Mouse (Mus musculus) brain, embryonic 18.5 days (tissue): Measurements from ENCODE around the gene Amigo3.

Experiments used
- DNase-seq: peaks from one replicate; pipeline ENCODE4 v3.0.0-alpha.2; 2012; ENCODE audit warnings: low read depth, low spot score

Gene Amigo3

DNA sequence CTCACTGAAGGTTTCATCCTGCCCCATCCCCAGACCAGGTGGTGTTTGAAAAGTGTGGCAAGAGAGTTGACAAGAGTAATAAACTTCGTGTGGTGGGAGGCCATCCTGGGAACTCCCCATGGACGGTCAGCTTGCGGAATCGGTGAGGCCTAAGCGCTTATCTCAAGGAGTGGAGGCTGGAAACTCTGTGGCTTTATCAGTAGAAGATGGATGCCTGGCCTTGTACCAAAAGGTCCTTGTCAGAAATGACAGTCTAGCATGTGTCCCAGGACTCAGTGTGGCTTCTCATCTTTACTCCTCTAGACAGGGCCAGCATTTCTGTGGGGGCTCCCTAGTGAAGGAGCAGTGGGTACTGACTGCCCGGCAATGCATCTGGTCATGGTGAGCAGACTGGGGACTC is 30.6 kb downstream of the Amigo3 start:
- DNase-seq: no peak

DNA sequence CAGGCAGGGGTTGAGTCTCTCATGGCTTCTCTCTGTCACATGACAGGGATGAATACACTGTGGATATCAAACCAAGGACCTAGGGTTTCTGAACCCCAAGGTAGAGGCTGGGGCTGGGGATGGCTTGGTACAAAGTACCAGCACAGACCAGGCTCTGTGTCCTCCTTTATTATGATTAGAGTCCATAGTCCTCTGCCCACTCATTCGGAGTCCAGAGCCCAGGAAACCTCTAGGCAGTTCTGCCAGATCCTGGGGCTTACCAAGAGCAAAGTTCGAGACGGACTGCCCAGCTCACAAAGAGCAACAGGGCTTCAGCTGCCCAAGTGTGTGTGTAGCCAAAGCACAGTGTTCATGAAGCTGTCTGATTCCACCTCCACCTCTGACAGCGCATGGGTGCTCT is 32.3 kb downstream of the Amigo3 start:
- no peak for DNase-seq

DNA sequence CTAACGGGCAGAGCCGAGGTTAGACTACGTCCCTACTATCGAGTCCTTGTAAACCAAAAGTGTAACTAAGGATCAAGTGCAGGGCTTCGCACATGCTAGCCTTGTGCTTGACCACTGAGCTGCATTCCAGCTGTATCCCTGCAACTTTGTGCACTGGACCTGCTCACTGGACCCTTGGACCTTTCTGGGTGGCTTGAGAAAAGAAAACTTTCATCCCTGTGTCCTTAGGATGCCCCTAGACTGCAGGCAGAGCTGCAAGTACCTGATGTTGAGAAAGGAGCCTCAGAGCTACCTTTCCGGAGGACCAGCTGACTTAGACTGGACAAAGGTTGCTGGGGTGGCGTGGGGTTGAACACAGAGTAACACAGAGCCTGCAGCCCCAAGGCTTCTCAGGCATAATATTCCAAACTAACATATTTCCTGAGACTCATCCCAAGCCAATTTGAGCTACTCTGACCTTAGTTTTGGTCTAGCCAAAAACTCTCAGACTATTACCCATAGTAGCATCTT is 37.7 kb downstream of the Amigo3 start:
- DNase-seq: no peak

DNA sequence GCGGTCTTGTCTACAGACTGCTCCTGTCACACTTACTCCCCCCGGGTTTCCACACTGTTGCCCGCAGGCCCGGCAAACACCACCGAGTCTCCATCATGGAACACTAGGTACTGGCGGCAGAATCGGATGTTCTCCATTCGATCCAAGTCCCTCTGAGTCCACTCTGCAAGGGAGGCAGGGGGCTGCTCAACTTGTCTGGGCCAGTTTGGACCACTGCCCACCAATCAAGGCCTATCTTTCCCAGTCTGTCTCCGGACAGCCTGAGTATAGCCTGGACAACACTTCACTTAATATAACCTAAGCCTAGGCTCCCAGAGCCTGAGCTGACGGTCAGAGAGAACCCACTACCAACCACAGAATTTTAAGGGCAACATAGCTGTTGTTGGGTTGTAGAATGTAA is 40.6 kb downstream of the Amigo3 start:
- DNase-seq: no peak

DNA sequence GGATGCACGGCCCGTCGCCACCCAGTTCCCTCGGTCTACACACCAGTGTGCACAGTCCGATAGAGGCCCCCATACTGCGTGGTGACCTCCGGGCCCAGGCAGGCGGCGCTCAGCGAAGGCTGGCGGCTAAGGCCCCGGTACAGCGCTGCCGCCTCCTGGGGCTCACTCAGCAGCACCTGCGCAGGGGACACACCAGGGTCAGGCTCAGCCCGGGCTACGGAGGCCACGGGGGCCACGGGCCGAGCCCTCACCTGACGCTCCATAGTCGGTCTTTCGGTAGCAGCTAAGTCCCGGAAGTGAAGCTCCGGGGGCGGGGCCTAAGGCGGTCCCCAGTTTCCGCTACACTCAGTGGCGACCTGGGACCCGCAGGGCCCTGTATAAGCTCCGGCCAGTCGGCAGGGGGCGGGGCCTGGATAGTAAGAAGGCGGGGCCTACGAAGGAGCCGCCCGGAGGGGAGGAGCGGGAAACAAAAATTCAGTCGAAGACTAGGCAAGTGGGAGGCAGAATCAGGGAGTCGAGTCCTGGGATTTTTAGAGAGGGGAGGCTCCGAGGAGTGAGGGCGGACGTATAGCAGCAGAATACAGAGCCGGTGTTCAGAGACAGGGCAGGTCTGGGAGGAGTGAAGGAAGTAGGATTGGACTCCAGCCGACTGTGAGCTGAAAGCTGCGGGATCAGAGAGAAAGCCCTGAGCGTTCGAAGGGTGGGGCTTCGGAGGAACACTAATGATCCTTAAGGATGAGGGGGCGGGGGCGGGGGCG is 41.4 kb downstream of the Amigo3 start, which contains the start of gene Apeh:
TSS of gene Apeh (minus strand) at position 423 of the 758 bp plus-strand sequence.
- peak; percentile 71 for DNase-seq

DNA sequence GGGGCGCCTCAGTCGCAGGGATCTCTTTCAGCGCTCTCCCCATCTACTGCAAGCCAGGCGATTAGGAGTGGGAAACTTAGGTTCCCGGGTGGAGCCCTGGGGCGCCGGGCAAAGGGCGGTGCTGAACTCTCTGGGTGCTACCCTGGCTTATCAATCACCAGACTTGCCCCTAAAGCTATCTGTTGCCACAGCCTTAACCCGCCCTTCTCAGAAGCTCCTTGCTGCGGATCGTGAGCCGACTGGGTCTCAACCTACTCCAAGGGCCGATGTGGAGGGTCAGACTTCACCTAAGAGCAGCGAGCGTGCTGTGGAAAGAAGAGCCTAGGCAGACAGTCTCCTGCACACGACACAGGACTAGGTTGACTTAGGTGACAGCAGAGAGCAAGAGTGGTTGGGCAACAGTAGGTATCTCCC is 42.0 kb downstream of the Amigo3 start:
- DNase-seq: no peak

DNA sequence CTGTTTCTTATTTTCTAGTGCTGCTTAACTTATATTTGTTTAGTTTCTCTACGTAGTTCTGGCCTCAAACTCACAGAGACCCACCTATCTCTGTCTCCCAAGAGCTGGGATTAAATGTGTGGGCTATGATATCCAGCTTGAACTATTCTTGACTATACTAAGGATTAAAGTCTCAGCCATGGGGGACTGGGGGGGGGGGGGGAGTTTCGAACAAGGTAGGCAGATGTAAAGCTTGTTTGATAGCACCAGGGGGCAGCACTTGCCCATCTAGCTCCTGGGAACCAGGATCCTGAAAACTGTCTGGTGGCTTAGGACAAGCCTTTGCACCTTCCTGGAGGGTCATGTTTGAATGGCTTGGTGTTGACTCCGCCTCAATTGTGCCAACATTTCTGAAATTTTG is 42.6 kb downstream of the Amigo3 start:
- no peak for DNase-seq

DNA sequence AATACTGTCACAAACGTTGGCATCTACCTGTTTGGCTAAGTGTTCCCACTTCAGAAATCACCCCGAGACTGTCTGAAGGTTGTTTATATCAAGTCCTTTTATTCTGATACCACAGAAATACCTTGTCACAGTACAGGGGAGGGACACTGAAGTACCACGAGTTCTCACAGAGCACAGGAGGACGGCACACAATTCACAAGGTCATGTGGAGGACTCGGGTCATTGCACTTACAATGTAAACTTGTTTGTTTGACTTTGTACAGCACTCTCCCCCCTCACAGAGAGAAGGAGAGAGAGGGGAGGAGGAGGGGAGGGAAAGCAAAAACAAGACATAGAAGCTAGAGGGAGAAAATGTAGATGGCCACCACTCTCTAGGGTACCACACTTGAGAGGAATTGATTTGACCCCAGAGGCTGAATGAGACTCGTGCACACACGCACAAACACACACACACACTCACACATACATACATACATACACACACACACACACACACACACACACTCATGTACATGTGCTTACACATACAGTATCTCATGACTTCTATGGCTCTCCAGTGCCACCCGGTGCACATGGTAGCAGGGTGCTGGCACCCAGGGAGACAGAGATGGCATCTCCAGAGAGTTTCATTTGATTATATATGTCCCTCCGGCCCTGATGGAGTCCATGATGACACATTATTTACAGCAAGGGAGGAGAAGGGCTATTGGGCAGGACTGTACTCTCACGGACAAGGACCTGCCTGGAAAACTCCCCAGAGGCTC is 43.2 kb downstream of the Amigo3 start:
- no peak for DNase-seq

DNA sequence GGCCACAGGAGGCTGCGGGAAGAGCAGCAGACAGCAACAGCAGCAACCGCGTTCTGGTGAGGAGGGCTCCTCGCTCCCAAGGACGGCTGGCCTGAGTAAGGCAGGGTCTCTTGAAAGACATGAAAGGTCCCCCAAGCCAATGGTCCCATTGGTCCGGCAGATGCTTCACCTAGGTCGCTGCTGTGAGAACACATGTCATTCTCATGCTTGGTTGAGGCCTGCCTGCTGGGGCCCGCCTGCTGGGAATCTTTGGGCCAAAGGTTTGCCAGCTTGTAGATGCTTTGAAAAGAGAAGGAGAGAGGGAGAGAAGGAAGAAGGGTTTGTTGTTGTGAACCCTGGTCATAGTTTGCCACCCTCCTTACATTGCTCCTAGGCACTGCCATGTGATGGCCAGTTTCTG is 46.7 kb downstream of the Amigo3 start:
- no peak for DNase-seq

DNA sequence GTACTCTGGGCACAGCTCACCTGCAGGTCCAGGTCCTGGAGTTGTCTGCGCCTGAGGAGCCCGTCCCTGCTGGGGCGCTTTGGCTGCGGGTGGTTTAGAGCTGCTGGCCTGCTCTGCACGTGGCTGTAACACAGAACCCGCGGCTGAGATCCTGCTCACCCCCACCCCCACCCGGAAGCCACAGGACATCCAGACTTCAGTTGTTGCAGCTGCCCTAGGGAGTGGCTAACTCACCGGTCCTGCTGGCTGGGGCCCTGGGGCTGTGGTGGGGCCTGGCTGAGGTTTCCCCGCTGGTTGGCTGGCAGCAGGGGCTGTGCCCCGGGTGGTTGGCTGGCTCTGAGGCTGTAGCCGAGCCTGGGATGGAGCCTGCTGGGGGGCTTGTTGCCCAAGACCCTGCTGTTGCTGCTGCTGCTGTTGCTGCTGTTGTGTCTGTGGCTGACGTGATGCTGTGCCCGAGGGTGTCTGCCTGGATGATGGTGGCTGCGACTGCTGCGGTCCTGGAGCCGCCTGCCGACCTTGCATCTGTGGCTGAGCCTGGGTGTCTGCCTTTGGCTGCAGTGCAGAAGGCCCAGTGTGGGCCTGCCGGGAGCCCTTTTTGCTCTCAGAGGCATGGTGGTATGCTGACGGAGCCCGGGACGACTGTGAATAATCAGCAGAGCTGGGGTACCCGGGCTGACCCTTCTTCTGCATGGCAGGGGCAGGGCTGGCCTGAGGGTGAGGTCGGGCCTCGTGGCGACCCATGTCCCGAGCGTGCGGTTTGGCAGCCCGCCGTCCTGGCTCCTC is 52.0 kb downstream of the Amigo3 start:
- no peak for DNase-seq
